Mouse (Mus musculus): ENCODE data around the gene Ss18l1. TPM values are rescaled to one million over a fixed set of nuclear protein-coding genes. Genes with fewer than 3 reads are reported as not detected.

Ss18l1 gene
- total RNA-seq, 1 experiment from 2014 or later, result 10.6 TPM

DNA sequence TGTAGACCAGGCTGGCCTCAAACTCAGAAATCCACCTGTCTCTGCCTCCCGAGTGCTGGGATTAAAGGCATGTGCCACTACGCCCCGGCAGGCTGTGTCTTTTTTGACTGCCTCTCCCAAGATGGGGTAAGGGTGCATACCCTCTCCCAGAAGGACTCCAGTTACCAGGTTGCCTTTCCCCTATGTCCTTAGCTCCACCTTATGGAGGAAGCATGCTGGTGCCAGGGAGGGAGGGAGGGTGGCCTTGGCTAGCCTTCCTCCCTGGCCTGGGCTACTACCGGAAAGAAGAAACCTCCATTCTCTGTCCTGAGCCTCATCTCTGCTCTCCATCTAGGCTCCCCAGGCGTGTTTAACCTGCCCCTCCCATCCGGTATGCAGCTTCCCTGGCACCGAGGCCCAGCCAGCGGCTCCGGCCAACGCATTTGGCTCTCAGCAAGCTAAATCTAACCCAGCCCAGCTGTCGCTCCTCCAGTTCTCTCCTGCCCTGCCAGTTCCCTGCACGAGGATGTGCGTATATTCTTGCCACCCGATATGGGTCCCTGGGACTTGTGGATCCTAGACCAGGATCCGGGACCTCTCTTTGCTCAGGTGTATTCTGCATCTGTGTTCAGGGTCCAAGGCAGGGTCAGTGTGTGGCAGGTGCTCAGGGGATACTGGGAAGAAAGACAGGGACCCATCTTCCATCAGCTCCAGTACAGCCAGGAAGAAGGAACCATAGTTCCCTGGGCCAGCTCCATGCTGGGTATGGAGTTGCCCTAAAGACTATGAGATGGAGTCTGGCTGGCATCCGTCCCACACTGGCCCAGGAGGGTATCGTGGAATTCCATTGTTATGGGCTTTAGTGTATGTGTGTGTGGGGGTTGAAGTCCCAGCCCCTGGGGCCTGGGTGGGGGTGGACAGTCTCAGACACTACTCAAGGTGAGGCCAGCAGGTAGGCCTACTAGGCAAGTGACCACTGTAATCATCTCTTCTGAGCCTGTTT lies 71.9 kb downstream of the Ss18l1 start:
- ATAC-seq (ENCODE audit: extremely low read depth, insufficient number of reproducible peaks, low FRiP score, poor library complexity, severe bottlenecking), result no peak

DNA sequence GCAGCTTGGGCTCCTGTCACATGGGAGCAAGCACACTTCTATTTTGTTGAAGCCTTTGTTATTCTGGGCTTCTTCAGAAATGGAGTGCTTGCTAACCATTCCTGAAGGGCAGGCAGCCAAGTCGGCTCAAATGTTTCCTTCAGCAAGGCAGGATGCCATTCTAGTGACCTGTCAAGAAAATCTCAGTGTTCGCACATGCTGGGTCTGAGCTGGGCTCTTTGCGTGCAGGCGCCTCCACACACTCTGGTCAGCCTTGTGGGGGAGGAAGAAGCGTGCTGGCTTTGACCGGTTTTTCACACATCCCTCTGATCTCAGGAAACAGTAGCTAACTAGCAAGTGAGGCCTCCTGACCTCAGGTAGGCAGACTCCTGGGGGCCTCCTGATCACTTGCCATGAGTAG lies 73.0 kb downstream of the Ss18l1 start:
- ATAC-seq (ENCODE audit: extremely low read depth, insufficient number of reproducible peaks, low FRiP score, poor library complexity, severe bottlenecking), result no peak

- ATAC-seq (ENCODE audit: extremely low read depth, insufficient number of reproducible peaks, low FRiP score, poor library complexity, severe bottlenecking), result no peak
These were observed 73.8 kb downstream of the Ss18l1 start for GRCm38 (mm10) chr2:180116081-180116493.

GRCm38 (mm10) chr2:180116741-180117484 lies 74.6 kb downstream of the Ss18l1 start:
- ATAC-seq (ENCODE audit: extremely low read depth, insufficient number of reproducible peaks, low FRiP score, poor library complexity, severe bottlenecking), result no peak

GRCm38 (mm10) chr2:180117485-180118194 lies 75.3 kb downstream of the Ss18l1 start:
- ATAC-seq (ENCODE audit: extremely low read depth, insufficient number of reproducible peaks, low FRiP score, poor library complexity, severe bottlenecking), result no peak

GRCm38 (mm10) chr2:180118661-180119438 lies 76.5 kb downstream of the Ss18l1 start, which contains the start of gene Osbpl2:
Gene Osbpl2, plus strand, starts transcription at chr2:180119306.
- ATAC-seq (ENCODE audit: extremely low read depth, insufficient number of reproducible peaks, low FRiP score, poor library complexity, severe bottlenecking), result peak; percentile 97

Other genes starting within 250 kb of the Ss18l1 start
- 42.6 and 46.0 TPM in 2 replicates for gene Taf4, start 65.9 kb upstream of the Ss18l1 start, total RNA-seq (2017)
- 35.8 and 36.8 TPM in 2 replicates for gene Lsm14b, start 17.5 kb upstream of the Ss18l1 start, total RNA-seq (2017)
- gene Psma7, start 76 bp upstream of the Ss18l1 start, total RNA-seq (2017), result 139 and 147 TPM in 2 replicates
- 20.4 and 23.2 TPM in 2 replicates for gene Mtg2, start 28.1 kb downstream of the Ss18l1 start, total RNA-seq (2017)
- not detected in 2 replicates for gene Hrh3, start 62.0 kb downstream of the Ss18l1 start, total RNA-seq (2017)
- gene Osbpl2, start 76.8 kb downstream of the Ss18l1 start, total RNA-seq (2017), result 83.9 and 85.7 TPM in 2 replicates
- 73.4 and 75.9 TPM in 2 replicates for gene Adrm1, start 129.0 kb downstream of the Ss18l1 start, total RNA-seq (2017)
- gene Lama5, start 183.3 kb downstream of the Ss18l1 start, total RNA-seq (2017), result under 0.01 TPM in 2 replicates
- gene Rps21, start 214.9 kb downstream of the Ss18l1 start, total RNA-seq (2017), result 798 and 852 TPM in 2 replicates
- gene Cables2, start 231.0 kb downstream of the Ss18l1 start, total RNA-seq (2017), result 53.5 and 55.6 TPM in 2 replicates
- gene Rbbp8nl, start 247.4 kb downstream of the Ss18l1 start, total RNA-seq (2017), result not detected in 2 replicates